Mouse (Mus musculus): Measurements from ENCODE around the gene Ndufs7. TPM values are rescaled to one million over a fixed set of nuclear protein-coding genes. Genes with fewer than 3 reads are reported as not detected.

Gene Ndufs7
- polyA plus RNA-seq, 1 experiment from 2014 or later = 498 TPM

- H3K9ac ChIP-seq (ENCODE audit: low read length) = no peak overlapping the region
- H3K27me3 ChIP-seq (replicated peaks; ENCODE audit: control insufficient read depth, insufficient read depth, low read length) = no peaks in the 10 kb centered on the region
- ATAC-seq (replicated peaks; ENCODE audit: low FRiP score, low TSS enrichment, low read depth) (no peak), DNase-seq (ENCODE audit: low spot score) (no peak)
- no peak overlapping the region for H3K4me2 ChIP-seq (ENCODE audit: low read length)
- 0 out of 2 replicates have a peak, but pooled peaks cover 9% of the 10 kb centered on the region for H3K4me1 ChIP-seq (replicated peaks; ENCODE audit: control insufficient read depth, insufficient read depth, low read length)
- no peak overlapping the region for H3K4me3 ChIP-seq (ENCODE audit: low read depth, low read length)
- H3K9me3 ChIP-seq (ENCODE audit: control insufficient read depth, low read length) = no peaks in the 10 kb centered on the region
- H3K36me3 ChIP-seq (ENCODE audit: control insufficient read depth, insufficient read depth, low read length) = peaks cover 100% of the 10 kb centered on the region
- 95% methylated on average over 13 of the region's 13 CpGs for WGBS
- no peak overlapping the region for H3K27ac ChIP-seq (ENCODE audit: low read depth)
These were observed 12.6 kb upstream of the Ndufs7 start for GRCm38 (mm10) chr10:80236145-80236825.

- no peaks in the 10 kb centered on the region for H3K9me3 ChIP-seq (ENCODE audit: control insufficient read depth, low read length)
- no peak overlapping the region for H3K4me2 ChIP-seq (ENCODE audit: low read length)
- no peak overlapping the region for H3K4me3 ChIP-seq (ENCODE audit: low read depth, low read length)
- 0 out of 2 replicates have a peak, but pooled peaks cover 9% of the 10 kb centered on the region for H3K4me1 ChIP-seq (replicated peaks; ENCODE audit: control insufficient read depth, insufficient read depth, low read length)
- peaks cover 100% of the 10 kb centered on the region for H3K36me3 ChIP-seq (ENCODE audit: control insufficient read depth, insufficient read depth, low read length)
- ATAC-seq (replicated peaks; ENCODE audit: low FRiP score, low TSS enrichment, low read depth) (no peak), DNase-seq (ENCODE audit: low spot score) (no peak)
- H3K27ac ChIP-seq (ENCODE audit: low read depth) = no peak overlapping the region
- 92% methylated on average over 4 of the region's 4 CpGs for WGBS
- H3K9ac ChIP-seq (ENCODE audit: low read length) = no peak overlapping the region
- H3K27me3 ChIP-seq (replicated peaks; ENCODE audit: control insufficient read depth, insufficient read depth, low read length) = no peaks in the 10 kb centered on the region
These were observed 11.9 kb upstream of the Ndufs7 start for GRCm38 (mm10) chr10:80237020-80237419.

GRCm38 (mm10) chr10:80238306-80238705, 10.6 kb upstream of the Ndufs7 start:
- Histone ChIP-seq H3K9ac (ENCODE audit: low read length) (no peak overlapping the region), H3K27me3 (replicated peaks; ENCODE audit: control insufficient read depth, insufficient read depth, low read length) (no peaks in the 10 kb centered on the region), H3K4me1 (replicated peaks; ENCODE audit: control insufficient read depth, insufficient read depth, low read length) (0 out of 2 replicates have a peak, but pooled peaks cover 3% of the 10 kb centered on the region), H3K4me3 (ENCODE audit: low read depth, low read length) (no peak overlapping the region), H3K4me2 (ENCODE audit: low read length) (no peak overlapping the region), H3K36me3 (ENCODE audit: control insufficient read depth, insufficient read depth, low read length) (peaks cover 100% of the 10 kb centered on the region), H3K9me3 (ENCODE audit: control insufficient read depth, low read length) (no peaks in the 10 kb centered on the region), H3K27ac (ENCODE audit: low read depth) (no peak overlapping the region)
- ATAC-seq (replicated peaks; ENCODE audit: low FRiP score, low TSS enrichment, low read depth) = no peak
- DNase-seq (ENCODE audit: low spot score) = no peak
- 90% methylated on average over 3 of the region's 3 CpGs for WGBS

GRCm38 (mm10) chr10:80239791-80240190, 9.1 kb upstream of the Ndufs7 start:
- no peak overlapping the region for H3K4me3 ChIP-seq (ENCODE audit: low read depth, low read length)
- no peak for DNase-seq (ENCODE audit: low spot score)
- H3K27ac ChIP-seq (ENCODE audit: low read depth) = no peak overlapping the region
- H3K4me2 ChIP-seq (ENCODE audit: low read length) = no peak overlapping the region
- no peak overlapping the region for H3K9ac ChIP-seq (ENCODE audit: low read length)
- H3K4me1 ChIP-seq (replicated peaks; ENCODE audit: control insufficient read depth, insufficient read depth, low read length) = no peaks in the 10 kb centered on the region
- H3K36me3 ChIP-seq (ENCODE audit: control insufficient read depth, insufficient read depth, low read length) = peaks cover 100% of the 10 kb centered on the region
- no peaks in the 10 kb centered on the region for H3K27me3 ChIP-seq (replicated peaks; ENCODE audit: control insufficient read depth, insufficient read depth, low read length)
- 82% methylated on average over 6 of the region's 6 CpGs for WGBS
- ATAC-seq (replicated peaks; ENCODE audit: low FRiP score, low TSS enrichment, low read depth) = no peak
- H3K9me3 ChIP-seq (ENCODE audit: control insufficient read depth, low read length) = no peaks in the 10 kb centered on the region

- Histone ChIP-seq H3K4me2 (ENCODE audit: low read length) (no peak overlapping the region), H3K4me1 (replicated peaks; ENCODE audit: control insufficient read depth, insufficient read depth, low read length) (0 out of 2 replicates have a peak, but pooled peaks cover 4% of the 10 kb centered on the region), H3K27me3 (replicated peaks; ENCODE audit: control insufficient read depth, insufficient read depth, low read length) (no peaks in the 10 kb centered on the region), H3K36me3 (ENCODE audit: control insufficient read depth, insufficient read depth, low read length) (peaks cover 77% of the 10 kb centered on the region), H3K4me3 (ENCODE audit: low read depth, low read length) (no peak overlapping the region), H3K9ac (ENCODE audit: low read length) (no peak overlapping the region), H3K27ac (ENCODE audit: low read depth) (no peak overlapping the region), H3K9me3 (ENCODE audit: control insufficient read depth, low read length) (no peaks in the 10 kb centered on the region)
- DNase-seq (ENCODE audit: low spot score) (no peak), ATAC-seq (replicated peaks; ENCODE audit: low FRiP score, low TSS enrichment, low read depth) (no peak)
- WGBS = 69% methylated on average over 9 of the region's 9 CpGs
These were observed 6.8 kb upstream of the Ndufs7 start for GRCm38 (mm10) chr10:80242088-80242487.

GRCm38 (mm10) chr10:80242607-80243006, 6.3 kb upstream of the Ndufs7 start:
- Histone ChIP-seq H3K27me3 (replicated peaks; ENCODE audit: control insufficient read depth, insufficient read depth, low read length) (no peaks in the 10 kb centered on the region), H3K9me3 (ENCODE audit: control insufficient read depth, low read length) (no peaks in the 10 kb centered on the region), H3K4me3 (ENCODE audit: low read depth, low read length) (no peak overlapping the region), H3K36me3 (ENCODE audit: control insufficient read depth, insufficient read depth, low read length) (peaks cover 72% of the 10 kb centered on the region), H3K9ac (ENCODE audit: low read length) (no peak overlapping the region), H3K4me1 (replicated peaks; ENCODE audit: control insufficient read depth, insufficient read depth, low read length) (0 out of 2 replicates have a peak, but pooled peaks cover 4% of the 10 kb centered on the region), H3K4me2 (ENCODE audit: low read length) (no peak overlapping the region), H3K27ac (ENCODE audit: low read depth) (no peak overlapping the region)
- WGBS = 93% methylated on average over 3 of the region's 3 CpGs
- ATAC-seq (replicated peaks; ENCODE audit: low FRiP score, low TSS enrichment, low read depth) (no peak), DNase-seq (ENCODE audit: low spot score) (no peak)

- Histone ChIP-seq H3K4me2 (ENCODE audit: low read length) (no peak overlapping the region), H3K9ac (ENCODE audit: low read length) (no peak overlapping the region), H3K9me3 (ENCODE audit: control insufficient read depth, low read length) (no peaks in the 10 kb centered on the region), H3K4me1 (replicated peaks; ENCODE audit: control insufficient read depth, insufficient read depth, low read length) (peaks cover 5% of the 10 kb centered on the region; the same call in 1 of the 2 replicates), H3K27me3 (replicated peaks; ENCODE audit: control insufficient read depth, insufficient read depth, low read length) (no peaks in the 10 kb centered on the region), H3K36me3 (ENCODE audit: control insufficient read depth, insufficient read depth, low read length) (peaks cover 49% of the 10 kb centered on the region), H3K27ac (ENCODE audit: low read depth) (no peak overlapping the region), H3K4me3 (ENCODE audit: low read depth, low read length) (no peak overlapping the region)
- DNase-seq (ENCODE audit: low spot score) = peak; percentile 75
- ATAC-seq (replicated peaks; ENCODE audit: low FRiP score, low TSS enrichment, low read depth) = no peak
- 38% methylated on average over 5 of the region's 5 CpGs for WGBS
These were observed 4.0 kb upstream of the Ndufs7 start for GRCm38 (mm10) chr10:80244791-80245399.

- peaks cover 42% of the 10 kb centered on the region for H3K36me3 ChIP-seq (ENCODE audit: control insufficient read depth, insufficient read depth, low read length)
- H3K4me2 ChIP-seq (ENCODE audit: low read length) = no peak overlapping the region
- WGBS = 3% methylated on average over 4 of the region's 4 CpGs
- ATAC-seq (replicated peaks; ENCODE audit: low FRiP score, low TSS enrichment, low read depth) (peak; percentile 8; the same call in 1 of the 2 replicates), DNase-seq (ENCODE audit: low spot score) (peak; percentile 88)
- no peaks in the 10 kb centered on the region for H3K9me3 ChIP-seq (ENCODE audit: control insufficient read depth, low read length)
- no peak overlapping the region for H3K27ac ChIP-seq (ENCODE audit: low read depth)
- H3K27me3 ChIP-seq (replicated peaks; ENCODE audit: control insufficient read depth, insufficient read depth, low read length) = no peaks in the 10 kb centered on the region
- H3K9ac ChIP-seq (ENCODE audit: low read length) = no peak overlapping the region
- H3K4me1 ChIP-seq (replicated peaks; ENCODE audit: control insufficient read depth, insufficient read depth, low read length) = peaks cover 10% of the 10 kb centered on the region
- H3K4me3 ChIP-seq (ENCODE audit: low read depth, low read length) = no peak overlapping the region
These were observed 3.3 kb upstream of the Ndufs7 start for GRCm38 (mm10) chr10:80245600-80245999.
